Mouse (Mus musculus): Measurements from ENCODE around the gene Rps27rt. TPM values are rescaled to one million over a fixed set of nuclear protein-coding genes. Genes with fewer than 3 reads are reported as not detected.
"Not testable (repeated sequence)": the region's sequence is repeated elsewhere in the genome, so short reads cannot be mapped to it uniquely, and the experiment has no call there.

The Rps27rt gene
- polyA plus RNA-seq, 1 experiment: 30.7 TPM

GRCm38 (mm10) chr9:114986361-114986760 lies 3.8 kb upstream of the Rps27rt start:
- H3K27me3 ChIP-seq (ENCODE audit: control insufficient read depth, insufficient read depth, low read length): no peaks in the 10 kb centered on the region
- TF ChIP-seq POLR2A (IDR thresholded peaks at IDR 0.05; ENCODE audit: low read depth, low read length) (no peak), CTCF (IDR thresholded peaks at IDR 0.05; ENCODE audit: extremely low read depth, insufficient read depth, insufficient read length, insufficient replicate concordance) (no peak)
- no peaks in the 10 kb centered on the region for H3K4me1 ChIP-seq (ENCODE audit: control insufficient read depth, insufficient read depth, insufficient read length)
- no peak overlapping the region for H3K4me3 ChIP-seq (ENCODE audit: extremely low read depth, insufficient read depth, insufficient read length)
- no peak overlapping the region for H3K27ac ChIP-seq (ENCODE audit: insufficient read depth, low read length)
- no peaks in the 10 kb centered on the region for H3K36me3 ChIP-seq (ENCODE audit: control insufficient read depth, insufficient read depth, low read length)
- no peak for DNase-seq (ENCODE audit: low read depth in 1 of 2, low spot score in 2 of 2)
- WGBS: 95% methylated on average over 5 of the region's 5 CpGs

GRCm38 (mm10) chr9:114985741-114986140 lies 3.2 kb upstream of the Rps27rt start:
- H3K27ac ChIP-seq (ENCODE audit: insufficient read depth, low read length): no peak overlapping the region
- H3K27me3 ChIP-seq (ENCODE audit: control insufficient read depth, insufficient read depth, low read length): no peaks in the 10 kb centered on the region
- no peaks in the 10 kb centered on the region for H3K36me3 ChIP-seq (ENCODE audit: control insufficient read depth, insufficient read depth, low read length)
- no peak for DNase-seq (ENCODE audit: low read depth in 1 of 2, low spot score in 2 of 2)
- no peak overlapping the region for H3K4me3 ChIP-seq (ENCODE audit: extremely low read depth, insufficient read depth, insufficient read length)
- H3K4me1 ChIP-seq (ENCODE audit: control insufficient read depth, insufficient read depth, insufficient read length): no peaks in the 10 kb centered on the region
- 96% methylated on average over 5 of the region's 5 CpGs for WGBS
- TF ChIP-seq CTCF (IDR thresholded peaks at IDR 0.05; ENCODE audit: extremely low read depth, insufficient read depth, insufficient read length, insufficient replicate concordance) (no peak), POLR2A (IDR thresholded peaks at IDR 0.05; ENCODE audit: low read depth, low read length) (no peak)

- no peak overlapping the region for H3K27ac ChIP-seq (ENCODE audit: insufficient read depth, low read length)
- H3K4me3 ChIP-seq (ENCODE audit: extremely low read depth, insufficient read depth, insufficient read length): no peak overlapping the region
- no peak for DNase-seq (ENCODE audit: low read depth in 1 of 2, low spot score in 2 of 2)
- no peak for TF ChIP-seq CTCF (IDR thresholded peaks at IDR 0.05; ENCODE audit: extremely low read depth, insufficient read depth, insufficient read length, insufficient replicate concordance)
- no peak for TF ChIP-seq POLR2A (IDR thresholded peaks at IDR 0.05; ENCODE audit: low read depth, low read length)
- peaks cover 5% of the 10 kb centered on the region; the same call in 1 of the 2 replicates for H3K4me1 ChIP-seq (ENCODE audit: control insufficient read depth, insufficient read depth, insufficient read length)
- peaks cover 17% of the 10 kb centered on the region for H3K27me3 ChIP-seq (ENCODE audit: control insufficient read depth, insufficient read depth, low read length)
- 74% methylated on average over 6 of the region's 6 CpGs for WGBS
- H3K36me3 ChIP-seq (ENCODE audit: control insufficient read depth, insufficient read depth, low read length): no peaks in the 10 kb centered on the region
These were observed 2.6 kb downstream of the Rps27rt start for GRCm38 (mm10) chr9:114979969-114980368.

GRCm38 (mm10) chr9:114978281-114979111 lies 4.0 kb downstream of the Rps27rt start, which contains the start of gene Osbpl10:
TSS of gene Osbpl10 (plus strand) at chr9:114978569.
- peaks cover 5% of the 10 kb centered on the region; the same call in 1 of the 2 replicates for H3K4me1 ChIP-seq (ENCODE audit: control insufficient read depth, insufficient read depth, insufficient read length)
- under 1% methylated on average over 61 of the region's 86 CpGs for WGBS
- peaks cover 17% of the 10 kb centered on the region for H3K27me3 ChIP-seq (ENCODE audit: control insufficient read depth, insufficient read depth, low read length)
- H3K4me3 ChIP-seq (ENCODE audit: extremely low read depth, insufficient read depth, insufficient read length): peak within 1 kb of the TSS; percentile 35; the same call in 1 of the 2 replicates
- no peaks in the 10 kb centered on the region for H3K36me3 ChIP-seq (ENCODE audit: control insufficient read depth, insufficient read depth, low read length)
- TF ChIP-seq POLR2A (IDR thresholded peaks at IDR 0.05; ENCODE audit: low read depth, low read length) (no peak), CTCF (IDR thresholded peaks at IDR 0.05; ENCODE audit: extremely low read depth, insufficient read depth, insufficient read length, insufficient replicate concordance) (no peak)
- peak in 1 of 2 experiments; percentile 6 for DNase-seq (ENCODE audit: low read depth in 1 of 2, low spot score in 2 of 2)
- no peak within 1 kb of the TSS for H3K27ac ChIP-seq (ENCODE audit: insufficient read depth, low read length)

GRCm38 (mm10) chr9:114977461-114978280 lies 4.9 kb downstream of the Rps27rt start:
- no peak for TF ChIP-seq CTCF (IDR thresholded peaks at IDR 0.05; ENCODE audit: extremely low read depth, insufficient read depth, insufficient read length, insufficient replicate concordance)
- TF ChIP-seq POLR2A (IDR thresholded peaks at IDR 0.05; ENCODE audit: low read depth, low read length): no peak
- WGBS: 18% methylated on average over 31 of the region's 31 CpGs
- DNase-seq (ENCODE audit: low read depth in 1 of 2, low spot score in 2 of 2): no peak
- Histone ChIP-seq H3K27me3 (ENCODE audit: control insufficient read depth, insufficient read depth, low read length) (peaks cover 17% of the 10 kb centered on the region), H3K4me1 (ENCODE audit: control insufficient read depth, insufficient read depth, insufficient read length) (peaks cover 5% of the 10 kb centered on the region; the same call in 1 of the 2 replicates), H3K27ac (ENCODE audit: insufficient read depth, low read length) (no peak overlapping the region), H3K36me3 (ENCODE audit: control insufficient read depth, insufficient read depth, low read length) (no peaks in the 10 kb centered on the region), H3K4me3 (ENCODE audit: extremely low read depth, insufficient read depth, insufficient read length) (peak overlapping the region; percentile 35; the same call in 1 of the 2 replicates)

- not testable (repeated sequence) for H3K27ac ChIP-seq (ENCODE audit: insufficient read depth, low read length); H3K4me1 ChIP-seq (ENCODE audit: control insufficient read depth, insufficient read depth, insufficient read length); H3K27me3 ChIP-seq (ENCODE audit: control insufficient read depth, insufficient read depth, low read length); DNase-seq (ENCODE audit: low read depth in 1 of 2, low spot score in 2 of 2); H3K4me3 ChIP-seq (ENCODE audit: extremely low read depth, insufficient read depth, insufficient read length); H3K36me3 ChIP-seq (ENCODE audit: control insufficient read depth, insufficient read depth, low read length)
- WGBS: 90% methylated on average over 7 of the region's 7 CpGs
These were observed 16.3 kb downstream of the Rps27rt start for GRCm38 (mm10) chr9:114966286-114966685.
